Mouse (Mus musculus) kidney, embryonic 15.5 days (tissue): ENCODE measurements at regions not wholly inside any gene's neighbourhood (a gene's known extent, or its start where the extent isn't known, plus 50 kb on each side); places are given as distances from the start of the nearest gene placed in this dataset.

Experiments
- ATAC-seq: fragments of 200-750 bp; cut with Nextera tagmentation; replicated peaks from 2 replicates; pipeline ENCODE4 v1.8.0; 2017; ENCODE audit warnings: moderate TSS enrichment; ENCODE audit not compliant: low FRiP score
- H3K27ac ChIP-seq: fragments of 300-500 bp; sonication (generic); 2 replicates; pipeline ENCODE4 v1.5.1; 2015; ENCODE audit warnings: mild to moderate bottlenecking, inconsistent platforms
- H3K27me3 ChIP-seq: fragments of 300-500 bp; sonication (generic); 2 replicates; pipeline ENCODE4 v1.6.1; 2015; ENCODE audit warnings: inconsistent platforms
- H3K36me3 ChIP-seq: fragments of 300-500 bp; sonication (generic); 2 replicates; pipeline ENCODE4 v1.6.1; 2015; ENCODE audit warnings: inconsistent platforms
- H3K4me1 ChIP-seq: fragments of 300-500 bp; sonication (generic); 2 replicates; pipeline ENCODE4 v1.6.1; 2015; ENCODE audit warnings: inconsistent platforms
- H3K4me2 ChIP-seq: fragments of 300-500 bp; sonication (generic); 2 replicates; pipeline ENCODE4 v1.6.1; 2015; ENCODE audit warnings: moderate library complexity, mild to moderate bottlenecking, inconsistent platforms
- H3K4me3 ChIP-seq: fragments of 300-500 bp; sonication (generic); replicated peaks from 2 replicates; pipeline ENCODE4 v1.5.1; 2015; ENCODE audit warnings: mild to moderate bottlenecking, inconsistent platforms
- H3K9ac ChIP-seq: fragments of 300-500 bp; sonication (generic); 2 replicates; pipeline ENCODE4 v1.6.1; 2015; ENCODE audit warnings: mild to moderate bottlenecking, inconsistent platforms
- H3K9me3 ChIP-seq: fragments of 300-500 bp; sonication (generic); replicated peaks from 2 replicates; pipeline ENCODE4 v1.6.1; 2016; ENCODE audit warnings: inconsistent platforms
- WGBS: fragments of 180-500 bp; shearing (Covaris S2); methylation state at CpG from one replicate; pipeline ENCODE4 v1.1.7; 2015; ENCODE audit warnings: mixed read lengths; 5-methylcytosine and 5-hydroxymethylcytosine counted together

- no peak overlapping the region for H3K9ac ChIP-seq
- H3K4me3 ChIP-seq: no peak overlapping the region
- 65% methylated on average over 4 of the region's 4 CpGs for WGBS
- ATAC-seq: no peak
- H3K9me3 ChIP-seq: no peaks in the 10 kb centered on the region
- no peaks in the 10 kb centered on the region for H3K27me3 ChIP-seq
- H3K27ac ChIP-seq: no peak overlapping the region
- H3K4me1 ChIP-seq: no peaks in the 10 kb centered on the region
- no peak overlapping the region for H3K4me2 ChIP-seq
- no peaks in the 10 kb centered on the region for H3K36me3 ChIP-seq
Measured at GRCm38 (mm10) chr1:35978766-35979165, 89.4 kb upstream of the Hs6st1 start.

DNA sequence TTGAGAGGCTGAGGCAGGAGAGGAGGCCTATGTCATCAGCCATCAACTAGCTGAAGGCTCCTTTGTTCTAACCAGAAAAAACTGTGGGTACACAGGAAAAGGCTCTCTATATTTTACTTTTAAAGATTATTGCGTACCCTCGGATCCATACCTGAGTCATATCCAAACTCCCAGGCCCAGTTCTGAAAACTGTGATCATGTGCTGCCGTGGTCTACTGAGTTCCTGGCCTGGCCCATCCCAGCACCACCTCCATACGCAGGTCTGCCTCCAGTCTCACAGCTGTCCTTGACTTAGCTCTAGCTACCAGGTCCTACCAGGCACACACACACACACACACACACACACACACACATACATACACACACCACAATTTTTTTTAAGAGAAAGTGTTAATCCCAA, 87.0 kb upstream of the Hs6st1 start:
- Histone ChIP-seq H3K27ac (no peak overlapping the region), H3K4me3 (no peak overlapping the region), H3K9ac (no peak overlapping the region), H3K4me2 (no peak overlapping the region), H3K9me3 (no peaks in the 10 kb centered on the region), H3K36me3 (no peaks in the 10 kb centered on the region), H3K4me1 (no peaks in the 10 kb centered on the region), H3K27me3 (no peaks in the 10 kb centered on the region)
- ATAC-seq: no peak
- WGBS: 84% methylated on average over 4 of the region's 4 CpGs

GRCm38 (mm10) chr1:35983361-35983760, 84.8 kb upstream of the Hs6st1 start:
- Histone ChIP-seq H3K36me3 (no peaks in the 10 kb centered on the region), H3K4me2 (no peak overlapping the region), H3K4me3 (no peak overlapping the region), H3K27ac (no peak overlapping the region), H3K9ac (no peak overlapping the region), H3K9me3 (no peaks in the 10 kb centered on the region), H3K4me1 (no peaks in the 10 kb centered on the region), H3K27me3 (no peaks in the 10 kb centered on the region)
- ATAC-seq: no peak
- 61% methylated on average over 3 of the region's 3 CpGs for WGBS

DNA sequence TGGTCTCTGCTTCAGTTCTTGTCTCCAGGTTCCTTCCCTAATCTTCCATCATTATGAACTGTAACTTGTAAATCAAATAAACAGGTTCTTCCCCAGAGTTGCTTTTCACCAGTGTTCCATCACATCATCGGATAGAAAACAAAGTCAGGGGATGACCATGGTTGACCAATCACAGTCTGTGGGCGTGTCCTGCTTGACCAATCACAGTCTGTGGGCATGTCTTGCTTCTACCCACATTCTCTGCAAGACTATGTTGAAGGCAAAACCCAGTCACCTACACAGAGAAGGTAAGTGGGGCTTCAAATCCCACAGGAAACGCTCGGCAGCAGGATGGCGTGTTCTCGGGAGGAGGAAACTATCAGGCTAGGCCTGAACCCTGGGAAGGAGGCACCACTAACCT, 82.9 kb upstream of the Hs6st1 start:
- H3K9me3 ChIP-seq: 0 out of 2 replicates have a peak, but pooled peaks cover under 1% of the 10 kb centered on the region
- H3K4me3 ChIP-seq: no peak overlapping the region
- H3K27me3 ChIP-seq: no peaks in the 10 kb centered on the region
- no peak overlapping the region for H3K9ac ChIP-seq
- H3K4me2 ChIP-seq: no peak overlapping the region
- no peaks in the 10 kb centered on the region for H3K36me3 ChIP-seq
- H3K27ac ChIP-seq: no peak overlapping the region
- H3K4me1 ChIP-seq: no peaks in the 10 kb centered on the region
- no peak for ATAC-seq
- 94% methylated on average over 6 of the region's 6 CpGs for WGBS

- no peaks in the 10 kb centered on the region for H3K27me3 ChIP-seq
- ATAC-seq: no peak
- 0 out of 2 replicates have a peak, but pooled peaks cover 4% of the 10 kb centered on the region for H3K9me3 ChIP-seq
- H3K9ac ChIP-seq: no peak overlapping the region
- WGBS: 81% methylated on average over 8 of the region's 8 CpGs
- H3K4me2 ChIP-seq: no peak overlapping the region
- H3K4me3 ChIP-seq: no peak overlapping the region
- no peaks in the 10 kb centered on the region for H3K36me3 ChIP-seq
- no peaks in the 10 kb centered on the region for H3K4me1 ChIP-seq
- no peak overlapping the region for H3K27ac ChIP-seq
Measured at GRCm38 (mm10) chr1:35986666-35987065, 81.5 kb upstream of the Hs6st1 start.

DNA sequence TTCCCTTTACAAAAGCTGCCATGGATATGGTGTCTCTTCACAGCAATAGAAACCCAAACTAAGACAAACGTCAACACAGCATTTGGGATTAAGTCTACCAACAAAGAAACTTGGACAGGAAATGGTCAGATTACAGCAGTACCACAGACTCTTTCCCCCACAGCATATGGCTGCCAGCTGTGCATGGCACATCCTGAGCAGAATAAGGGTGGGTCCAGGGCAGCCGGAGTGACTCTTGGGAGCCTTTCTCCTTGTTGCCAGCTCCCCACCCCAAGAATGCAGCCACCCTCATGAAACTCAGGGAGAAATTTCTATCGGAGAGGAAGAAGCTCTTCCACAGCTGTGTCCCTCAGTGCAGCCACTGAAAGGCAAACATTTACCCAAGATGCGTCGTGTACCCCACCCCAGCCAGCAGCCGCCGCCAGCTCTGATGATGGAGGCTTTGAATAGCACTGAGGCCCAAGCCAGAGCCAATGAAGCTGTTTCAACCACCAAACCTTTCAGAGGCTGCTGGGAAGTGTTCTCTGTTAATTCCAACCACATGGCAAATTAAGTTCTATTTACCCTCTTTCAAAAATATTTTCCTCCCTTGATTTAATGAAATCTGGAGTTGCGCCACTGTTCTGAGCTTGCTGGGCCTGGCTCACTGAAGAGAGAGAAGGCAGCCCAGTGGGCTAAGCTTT, 75.8 kb upstream of the Hs6st1 start:
- Histone ChIP-seq H3K9ac (no peak overlapping the region), H3K4me2 (no peak overlapping the region), H3K4me1 (no peaks in the 10 kb centered on the region), H3K9me3 (0 out of 2 replicates have a peak, but pooled peaks cover 4% of the 10 kb centered on the region), H3K27me3 (no peaks in the 10 kb centered on the region), H3K4me3 (no peak overlapping the region), H3K27ac (no peak overlapping the region), H3K36me3 (no peaks in the 10 kb centered on the region)
- ATAC-seq: no peak
- WGBS: 82% methylated on average over 8 of the region's 8 CpGs

GRCm38 (mm10) chr1:35992937-35993336, 75.3 kb upstream of the Hs6st1 start:
- H3K4me2 ChIP-seq: no peak overlapping the region
- H3K27me3 ChIP-seq: no peaks in the 10 kb centered on the region
- H3K4me1 ChIP-seq: no peaks in the 10 kb centered on the region
- no peaks in the 10 kb centered on the region for H3K36me3 ChIP-seq
- H3K4me3 ChIP-seq: no peak overlapping the region
- H3K27ac ChIP-seq: no peak overlapping the region
- no peak overlapping the region for H3K9ac ChIP-seq
- ATAC-seq: no peak
- WGBS: 60% methylated on average over 3 of the region's 3 CpGs
- H3K9me3 ChIP-seq: 0 out of 2 replicates have a peak, but pooled peaks cover 4% of the 10 kb centered on the region

DNA sequence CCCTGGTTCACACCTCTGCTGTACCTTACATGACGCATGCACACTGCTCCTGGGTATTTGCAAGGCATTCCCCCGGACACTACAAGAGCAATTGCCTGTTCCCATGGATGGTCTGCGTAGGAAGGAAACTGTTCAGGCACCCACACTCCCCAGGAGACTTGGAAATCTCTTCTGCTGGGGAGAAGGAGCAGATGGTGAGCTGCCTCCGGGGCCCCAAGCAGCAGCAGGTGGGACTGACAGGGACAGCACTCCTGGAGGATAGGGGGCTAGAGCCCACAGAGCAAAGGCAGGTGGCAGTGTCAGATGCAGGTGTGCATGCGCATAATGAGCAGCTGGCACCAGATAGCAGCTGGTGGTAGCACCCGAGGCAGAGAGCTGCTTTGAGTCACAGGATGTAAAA, 72.5 kb upstream of the Hs6st1 start:
- Histone ChIP-seq H3K9ac (no peak overlapping the region), H3K36me3 (no peaks in the 10 kb centered on the region), H3K4me2 (no peak overlapping the region), H3K27me3 (no peaks in the 10 kb centered on the region), H3K9me3 (no peaks in the 10 kb centered on the region), H3K4me3 (no peak overlapping the region), H3K27ac (no peak overlapping the region), H3K4me1 (no peaks in the 10 kb centered on the region)
- ATAC-seq: no peak
- WGBS: 76% methylated on average over 6 of the region's 6 CpGs

- Histone ChIP-seq H3K4me2 (no peak overlapping the region), H3K9me3 (no peaks in the 10 kb centered on the region), H3K27ac (no peak overlapping the region), H3K27me3 (no peaks in the 10 kb centered on the region), H3K9ac (no peak overlapping the region), H3K4me3 (no peak overlapping the region), H3K36me3 (no peaks in the 10 kb centered on the region), H3K4me1 (peaks cover 12% of the 10 kb centered on the region)
- no peak for ATAC-seq
- WGBS: 92% methylated on average over 5 of the region's 5 CpGs
Measured at GRCm38 (mm10) chr1:36001319-36001718, 66.9 kb upstream of the Hs6st1 start.

DNA sequence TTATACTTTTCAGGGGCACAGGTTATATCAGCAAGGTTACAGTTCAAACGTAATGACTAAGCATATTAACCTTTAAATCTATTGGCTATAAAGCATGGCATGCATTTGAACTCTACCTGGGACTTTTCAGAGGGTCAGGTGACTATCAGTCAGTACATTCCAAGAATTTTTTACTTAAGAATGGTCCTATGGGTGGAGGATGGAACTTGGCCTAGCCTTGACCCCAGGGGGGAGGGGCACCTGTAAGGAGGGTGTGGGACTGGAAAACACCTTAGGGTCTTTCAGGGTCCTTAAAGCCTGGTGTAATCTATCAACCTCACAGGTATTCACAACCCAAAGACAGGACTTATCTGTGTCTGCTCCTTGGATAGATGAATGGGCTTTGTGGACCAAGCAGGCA, 66.4 kb upstream of the Hs6st1 start:
- Histone ChIP-seq H3K4me3 (no peak overlapping the region), H3K9ac (no peak overlapping the region), H3K4me2 (no peak overlapping the region), H3K27ac (no peak overlapping the region), H3K9me3 (no peaks in the 10 kb centered on the region), H3K4me1 (peaks cover 12% of the 10 kb centered on the region), H3K27me3 (no peaks in the 10 kb centered on the region), H3K36me3 (no peaks in the 10 kb centered on the region)
- no peak for ATAC-seq
- 72% methylated on average over 1 of the region's 1 CpGs for WGBS

- no peak overlapping the region for H3K4me2 ChIP-seq
Measured at GRCm38 (mm10) chr1:36003592-36003991, 64.6 kb upstream of the Hs6st1 start.

DNA sequence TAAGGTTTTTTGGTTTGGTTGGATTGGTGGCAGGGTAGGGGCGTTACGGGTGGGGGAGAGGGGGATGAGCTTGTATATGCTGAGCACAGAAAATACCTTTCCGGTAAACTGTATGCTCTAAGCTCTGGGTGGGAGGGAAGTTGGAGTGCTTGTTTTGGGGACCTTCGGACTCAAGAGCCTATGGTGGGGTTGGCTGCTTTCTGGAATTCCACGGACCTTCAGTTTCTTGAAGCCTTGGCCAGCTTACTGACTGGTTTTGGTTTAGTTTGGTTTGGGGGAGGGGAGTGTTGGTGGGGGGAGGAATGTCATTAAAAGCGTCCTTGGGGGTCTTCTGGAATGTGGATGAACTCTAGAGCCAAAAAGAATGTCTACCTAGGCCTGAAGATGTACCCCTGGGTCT, 59.6 kb upstream of the Hs6st1 start:
- no peaks in the 10 kb centered on the region for H3K36me3 ChIP-seq
- no peak overlapping the region for H3K4me3 ChIP-seq
- no peaks in the 10 kb centered on the region for H3K9me3 ChIP-seq
- ATAC-seq: no peak
- H3K9ac ChIP-seq: no peak overlapping the region
- H3K4me2 ChIP-seq: no peak overlapping the region
- WGBS: 85% methylated on average over 6 of the region's 6 CpGs
- H3K27me3 ChIP-seq: no peaks in the 10 kb centered on the region
- no peak overlapping the region for H3K27ac ChIP-seq
- H3K4me1 ChIP-seq: peaks cover 21% of the 10 kb centered on the region

More at GRCm38 (mm10) chr1:36003592-36003991, 64.6 kb upstream of the Hs6st1 start:
- no peaks in the 10 kb centered on the region for H3K9me3 ChIP-seq
- H3K27ac ChIP-seq: 0 out of 2 replicates have a peak overlapping the region, but pooled peaks have one; percentile 20
- peak; percentile 68 for ATAC-seq
- H3K9ac ChIP-seq: no peak overlapping the region
- peaks cover 13% of the 10 kb centered on the region for H3K4me1 ChIP-seq
- WGBS: 20% methylated on average over 9 of the region's 9 CpGs
- no peak overlapping the region for H3K4me3 ChIP-seq
- H3K27me3 ChIP-seq: no peaks in the 10 kb centered on the region
- no peaks in the 10 kb centered on the region for H3K36me3 ChIP-seq
